Mouse (Mus musculus) Muller cell, postnatal 12 days (primary cell): Measurements from ENCODE around the gene Rps6kc1.
A peak's percentile ranks its signal among the peaks of the same experiment; 100 is the strongest.

Experiments used
- DNase-seq: peaks from one replicate; pipeline ENCODE4 v3.0.0-alpha.2; 2015; ENCODE audit errors: inconsistent ontology term

Rps6kc1 gene

DNA sequence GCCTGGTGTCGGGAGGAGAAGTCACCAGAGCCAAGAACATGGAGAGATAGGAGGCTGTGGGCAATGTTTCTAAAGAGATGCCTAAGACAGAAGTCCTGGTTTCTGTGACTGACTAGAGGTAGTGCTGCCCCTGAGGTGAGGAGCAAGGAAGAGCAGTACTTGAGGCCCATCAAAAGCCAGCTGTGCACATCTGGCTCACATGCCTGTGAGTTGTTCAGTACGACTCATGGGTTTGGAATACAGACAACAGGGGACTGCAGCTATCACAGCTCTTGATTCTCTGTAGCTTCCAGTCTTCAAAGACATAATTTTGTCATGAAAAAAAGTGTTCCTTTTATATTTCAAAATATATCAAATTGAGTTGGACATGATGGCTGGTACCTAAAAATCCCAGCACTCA is 10.5 kb downstream of the Rps6kc1 start:
- peak; percentile 16 for DNase-seq

DNA sequence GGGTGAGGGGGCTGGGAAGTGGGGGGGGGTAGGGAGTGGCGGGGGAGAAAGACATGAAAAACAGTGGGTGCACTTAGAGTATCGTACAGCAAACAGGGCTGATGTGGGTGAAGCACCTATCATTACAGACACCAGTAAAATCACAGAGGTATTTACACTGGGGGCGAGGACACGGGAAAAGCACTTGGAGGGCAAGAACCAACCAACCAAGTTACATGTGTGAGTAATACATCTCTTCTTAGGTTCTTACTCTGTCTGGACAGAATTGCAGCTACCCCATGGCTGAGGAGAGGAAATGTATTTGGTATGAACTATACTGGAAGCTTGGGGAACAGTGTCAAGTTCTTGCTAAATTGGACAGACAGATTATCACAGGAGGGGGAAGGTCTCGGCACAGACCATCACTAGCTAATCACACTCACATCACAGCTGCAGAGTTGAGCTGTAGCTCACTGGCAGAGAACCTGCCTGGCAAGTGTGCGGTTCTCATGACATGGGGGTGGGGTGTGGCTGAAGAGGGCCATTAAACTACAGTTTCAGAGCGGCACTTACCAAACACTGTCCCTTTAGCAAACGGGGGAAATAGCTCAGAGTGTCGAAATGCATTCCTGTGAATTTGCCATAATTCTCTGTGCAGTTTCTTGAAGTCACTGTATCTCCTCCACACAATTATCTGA is 12.5 kb downstream of the Rps6kc1 start:
- DNase-seq, result no peak

DNA sequence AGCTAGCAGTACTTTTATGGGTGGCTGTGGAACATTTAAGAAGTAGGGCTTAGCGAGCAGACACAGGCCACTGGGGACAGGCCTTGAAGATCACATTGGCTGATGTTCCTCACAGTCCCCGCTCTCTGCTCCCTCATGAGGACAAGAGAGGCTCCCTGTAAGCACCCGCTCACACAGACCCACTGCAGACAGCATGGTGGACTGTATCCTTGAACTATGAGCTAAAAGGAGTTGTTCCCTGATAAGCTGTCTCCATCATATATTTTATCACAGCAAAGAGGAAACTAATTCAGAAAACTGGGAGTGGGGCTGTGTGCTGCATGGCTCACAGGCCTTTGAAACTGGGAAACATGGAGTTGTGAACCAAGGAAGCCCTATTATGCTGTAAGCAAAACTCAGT is 13.4 kb downstream of the Rps6kc1 start:
- DNase-seq, result no peak

DNA sequence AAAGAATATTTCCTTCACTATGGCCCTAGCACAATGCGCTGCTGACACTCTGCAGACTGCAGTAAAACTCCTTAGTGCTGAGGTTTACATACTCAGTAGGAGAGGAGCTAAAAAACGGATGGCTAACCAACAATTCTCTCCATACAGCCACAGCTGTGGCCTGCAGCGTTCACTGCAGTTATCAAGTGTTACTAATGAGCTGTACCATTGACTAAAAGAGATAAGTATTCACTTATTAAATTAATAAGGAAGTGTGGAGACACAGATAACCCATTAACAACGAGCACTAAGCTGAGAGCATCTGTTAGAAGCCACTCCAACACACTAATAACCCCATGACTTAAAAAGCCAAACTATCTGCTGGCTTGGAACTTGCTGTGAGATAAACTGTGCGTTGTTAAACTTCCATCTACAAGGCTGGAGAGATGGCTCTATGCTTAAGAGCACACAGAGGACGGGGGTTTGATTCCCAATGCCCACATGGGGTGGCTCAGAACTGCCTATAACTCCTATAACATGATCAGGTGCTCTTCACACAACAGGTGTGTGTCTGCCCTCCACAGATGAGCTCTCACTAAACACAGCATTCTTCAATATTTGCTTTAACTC is 17.9 kb downstream of the Rps6kc1 start:
- no peak for DNase-seq

DNA sequence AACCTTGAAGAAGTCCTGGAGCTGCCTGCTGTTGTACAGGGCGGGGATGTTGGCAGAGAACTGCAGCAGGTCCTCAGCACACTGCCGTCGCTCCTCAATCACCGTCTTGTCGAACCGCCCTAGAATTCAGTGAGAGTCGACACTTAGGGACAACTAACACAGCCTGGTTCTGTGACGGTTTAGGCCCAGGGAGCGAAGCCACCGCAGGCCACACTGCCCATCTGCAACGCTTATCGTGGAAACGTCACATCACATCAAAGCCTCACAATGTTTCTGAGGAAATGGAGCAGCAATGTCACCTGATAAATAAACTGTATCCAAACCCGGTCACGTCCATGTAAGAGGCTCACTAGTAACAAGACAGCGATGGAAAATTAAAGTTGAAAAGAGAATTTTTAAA is 22.9 kb downstream of the Rps6kc1 start:
- no peak for DNase-seq

DNA sequence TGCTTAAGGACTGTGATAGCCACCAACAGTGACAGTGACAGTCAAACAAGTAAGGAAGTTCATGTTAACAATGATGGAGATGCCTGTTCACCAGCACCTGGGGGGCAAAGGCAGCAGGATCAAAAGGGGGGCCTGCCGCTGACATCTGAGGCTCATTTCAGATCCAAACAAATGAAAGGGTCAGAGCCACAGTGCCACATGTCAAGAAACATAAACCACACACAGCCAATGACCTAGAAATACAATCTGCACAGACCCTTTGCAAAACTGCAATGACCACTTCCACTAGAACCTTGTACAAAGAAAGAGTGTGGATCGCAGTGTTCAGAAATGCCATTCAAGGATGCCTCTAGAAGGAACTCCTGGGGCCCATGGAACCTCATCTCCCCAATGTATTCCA is 23.5 kb downstream of the Rps6kc1 start:
- peak; percentile 14 for DNase-seq

DNA sequence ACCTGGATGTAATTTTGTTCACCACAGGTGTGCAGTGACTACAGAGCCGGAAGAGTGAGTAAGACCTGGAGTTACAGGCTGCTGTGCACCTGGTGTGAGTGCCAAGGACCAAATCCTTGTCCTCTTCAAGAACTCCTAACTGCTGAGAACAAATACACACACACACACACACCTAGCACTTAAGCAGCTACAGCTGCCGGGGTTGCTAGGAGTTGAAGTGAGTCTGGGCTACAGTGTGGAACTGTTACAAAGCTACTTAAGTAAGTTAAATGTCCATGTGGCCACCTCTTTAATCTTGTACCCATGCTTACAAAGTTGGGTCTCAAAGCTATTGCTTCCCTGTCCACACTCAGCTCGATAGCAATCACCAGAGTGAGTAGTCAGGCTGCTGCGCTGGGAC is 25.6 kb downstream of the Rps6kc1 start:
- no peak for DNase-seq

DNA sequence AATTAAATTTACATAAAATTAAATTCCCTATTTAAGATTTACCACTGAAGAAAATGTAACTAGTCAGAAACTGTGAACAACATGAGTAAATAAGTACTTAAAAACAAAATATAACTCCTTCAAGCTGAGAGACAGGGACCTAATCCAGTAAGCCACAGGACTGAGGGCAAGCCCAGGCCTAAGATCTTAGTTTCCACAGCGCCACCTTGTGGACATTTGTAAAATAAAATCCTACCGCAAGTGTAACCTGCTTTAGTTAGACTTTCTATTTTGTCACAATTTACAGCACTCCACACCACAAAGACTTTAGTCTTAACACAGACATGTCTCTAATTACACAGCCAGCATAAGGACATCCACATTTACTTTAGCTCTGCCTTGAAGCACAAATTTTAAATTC is 30.1 kb downstream of the Rps6kc1 start:
- DNase-seq, result peak; percentile 39

DNA sequence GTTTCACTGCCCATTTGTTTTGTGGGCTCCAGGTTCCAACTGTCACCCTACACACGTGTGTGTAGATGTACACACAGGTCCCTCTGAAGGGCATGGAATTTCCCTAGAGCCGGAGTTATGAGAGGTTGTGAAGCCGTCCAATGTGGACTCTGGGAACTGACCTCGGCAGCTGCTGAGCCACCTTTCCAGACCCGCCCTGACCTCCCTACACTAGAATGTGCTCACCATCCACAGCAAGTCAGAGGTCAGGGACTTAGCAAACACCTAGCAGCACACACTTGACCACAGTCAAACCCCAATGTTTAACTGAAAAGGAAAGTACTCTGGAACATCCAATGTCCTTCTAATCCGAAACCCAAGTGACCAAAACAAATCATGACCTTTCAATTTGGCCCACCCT is 30.9 kb downstream of the Rps6kc1 start:
- no peak for DNase-seq

DNA sequence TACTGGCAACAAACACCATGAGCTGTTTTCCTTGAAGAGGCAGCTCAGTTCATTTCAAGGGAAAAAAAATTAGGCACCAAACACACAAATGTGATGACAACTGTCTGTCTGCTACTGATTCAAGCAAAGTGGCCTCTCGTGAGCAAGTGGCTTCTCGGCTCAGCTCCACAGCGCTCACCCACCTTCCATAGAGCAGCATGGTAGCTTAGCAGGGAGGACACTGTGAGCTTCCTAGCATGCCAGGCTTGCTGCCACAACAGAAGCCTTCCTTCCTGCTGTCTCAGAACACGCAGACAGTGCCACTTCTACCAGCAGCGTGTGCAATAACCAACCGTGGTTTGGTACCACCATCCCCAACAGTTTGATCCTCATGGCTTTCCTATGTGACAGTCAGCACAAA is 35.8 kb downstream of the Rps6kc1 start:
- DNase-seq, result no peak

DNA sequence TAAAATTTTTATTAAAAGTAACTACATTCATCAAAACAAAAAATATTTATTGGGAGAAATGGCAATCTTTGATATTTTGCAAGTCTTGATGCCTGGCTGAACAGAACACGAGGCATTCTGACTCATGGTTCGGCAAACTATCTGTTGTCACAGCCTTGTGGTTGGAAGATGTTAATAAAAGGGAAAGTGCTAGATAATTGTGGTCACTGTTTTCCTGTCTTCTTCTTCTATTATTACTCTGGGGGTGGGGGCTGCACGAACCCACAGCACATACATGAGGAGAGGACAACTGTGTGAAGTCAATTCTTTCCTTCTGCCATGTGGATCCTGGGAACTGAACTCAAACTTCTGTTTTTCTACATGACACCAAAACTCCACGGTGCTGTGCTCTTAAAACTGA is 36.5 kb downstream of the Rps6kc1 start:
- peak; percentile 47 for DNase-seq

DNA sequence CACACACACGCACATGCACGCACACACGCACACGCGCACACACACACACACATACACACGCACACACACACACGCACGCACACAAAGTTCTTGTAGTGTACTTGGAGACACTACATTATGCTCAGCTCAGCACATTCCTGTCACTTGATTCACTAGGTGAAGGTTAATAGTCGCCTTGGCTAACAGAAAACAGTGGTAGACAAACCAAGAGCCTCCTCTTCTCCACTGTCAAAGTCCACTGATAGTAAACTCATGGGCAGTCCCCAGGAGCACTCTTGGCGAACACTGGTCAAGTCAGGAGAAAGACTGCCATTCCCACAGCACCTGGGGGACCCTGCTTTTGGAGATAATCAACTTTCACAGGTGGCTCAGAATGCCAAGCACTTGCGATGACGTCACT is 40.5 kb downstream of the Rps6kc1 start:
- DNase-seq, result no peak

DNA sequence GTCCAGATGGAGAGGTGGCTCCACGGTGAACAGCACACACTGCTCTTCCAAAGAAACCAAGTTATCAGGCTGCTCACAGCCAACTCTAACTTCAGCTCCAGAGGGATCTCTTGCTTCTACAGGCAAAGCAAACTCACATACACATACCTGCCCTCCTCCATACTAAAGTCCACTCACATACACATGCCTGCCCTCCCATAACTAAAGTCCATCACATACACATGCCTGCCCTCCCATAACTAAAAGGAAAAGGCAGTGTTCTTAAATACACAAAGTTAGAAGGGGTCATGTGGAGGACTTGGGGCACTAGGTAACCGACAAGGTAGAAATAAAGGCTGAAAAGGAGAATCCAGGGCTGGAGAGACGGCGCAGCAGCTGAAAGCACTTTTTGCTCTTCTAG is 41.6 kb downstream of the Rps6kc1 start:
- DNase-seq, result no peak

DNA sequence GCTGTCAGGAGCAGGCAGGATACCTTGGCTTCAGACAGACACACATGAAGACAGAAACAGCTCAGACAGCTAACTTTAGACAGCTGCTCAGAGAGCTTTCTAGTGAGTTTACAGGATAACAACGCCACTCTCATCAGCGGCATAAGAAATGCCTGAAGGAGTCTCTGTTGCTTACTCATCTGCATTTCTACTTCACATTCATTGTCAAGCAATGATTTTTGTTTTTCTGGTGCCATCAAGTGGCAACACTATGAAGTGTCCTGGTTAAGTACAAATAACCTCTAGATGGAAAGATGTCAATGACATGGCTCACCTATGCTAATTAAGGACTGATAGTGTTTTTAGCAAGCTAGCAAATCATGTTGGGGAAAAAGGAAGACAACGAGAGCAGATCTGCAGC is 42.8 kb downstream of the Rps6kc1 start:
- peak; percentile 39 for DNase-seq

DNA sequence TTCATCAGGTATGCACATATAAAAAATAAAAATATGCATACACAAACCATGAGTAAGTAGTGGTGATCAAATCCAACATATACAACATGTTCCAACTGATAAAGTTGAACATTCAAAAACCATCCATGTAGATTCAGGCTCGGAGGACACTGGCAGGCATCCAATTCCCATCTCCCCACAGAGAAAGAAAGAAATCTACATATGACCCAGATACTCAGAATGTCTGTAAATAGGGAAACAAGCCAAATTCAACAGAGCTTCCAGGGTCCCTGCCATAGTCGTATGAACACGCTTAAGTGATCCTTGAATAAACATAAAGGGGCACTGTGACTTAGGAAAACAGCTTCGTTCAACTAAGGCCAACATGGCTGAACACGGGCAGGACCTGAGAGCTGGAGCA is 49.9 kb downstream of the Rps6kc1 start:
- peak; percentile 59 for DNase-seq

DNA sequence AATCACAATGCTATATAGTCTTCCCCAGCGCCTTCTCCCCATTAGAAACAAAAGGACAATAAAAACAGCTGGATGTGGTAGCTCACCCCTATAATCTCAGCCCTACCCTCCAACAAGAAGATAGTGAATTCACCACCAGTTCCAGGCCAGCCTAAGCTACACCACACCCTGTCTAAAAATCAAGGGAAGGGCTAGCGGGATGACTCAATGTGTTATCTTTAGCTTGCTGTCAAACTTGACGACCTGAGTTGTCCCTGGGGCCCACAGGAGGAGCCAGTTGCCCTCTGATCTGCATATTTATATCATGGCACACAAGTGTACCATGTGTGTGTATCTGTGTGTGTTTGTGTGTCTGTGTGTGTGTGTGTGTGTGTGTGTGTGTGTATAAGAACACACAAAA is 57.1 kb downstream of the Rps6kc1 start:
- DNase-seq, result no peak

DNA sequence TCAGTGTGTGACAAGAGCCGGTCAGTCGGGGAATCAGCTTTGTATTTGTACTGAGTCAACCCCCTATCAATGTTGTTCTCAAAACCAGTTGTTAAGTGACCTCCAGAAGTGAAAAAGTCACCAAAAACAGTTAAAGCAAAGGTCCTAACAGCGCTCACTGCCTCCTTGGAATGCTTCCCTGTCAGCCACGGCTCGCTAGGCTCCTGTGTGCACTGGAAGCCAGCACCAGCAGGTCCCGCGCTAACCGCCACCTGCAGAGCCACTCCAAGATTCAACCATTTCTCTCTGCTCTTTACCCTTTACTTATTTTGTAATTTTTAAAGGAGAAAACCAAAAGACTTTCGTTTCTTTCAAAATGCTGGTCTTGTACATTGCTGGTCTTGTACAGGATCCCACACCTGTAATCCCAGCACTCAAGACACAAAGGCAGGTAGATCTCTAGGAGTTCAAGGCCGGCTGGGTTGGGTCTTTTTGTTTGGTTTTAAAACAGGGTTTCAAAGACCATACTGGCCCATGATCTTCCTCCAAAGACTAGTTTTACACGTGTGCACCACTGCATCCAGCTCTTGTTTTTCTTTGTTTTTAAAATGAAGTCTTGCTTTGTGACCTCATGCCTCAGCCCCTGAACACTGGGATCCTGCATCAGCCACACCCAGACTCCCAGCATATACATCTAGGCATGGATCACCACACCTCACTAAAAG is 62.3 kb downstream of the Rps6kc1 start:
- no peak for DNase-seq

DNA sequence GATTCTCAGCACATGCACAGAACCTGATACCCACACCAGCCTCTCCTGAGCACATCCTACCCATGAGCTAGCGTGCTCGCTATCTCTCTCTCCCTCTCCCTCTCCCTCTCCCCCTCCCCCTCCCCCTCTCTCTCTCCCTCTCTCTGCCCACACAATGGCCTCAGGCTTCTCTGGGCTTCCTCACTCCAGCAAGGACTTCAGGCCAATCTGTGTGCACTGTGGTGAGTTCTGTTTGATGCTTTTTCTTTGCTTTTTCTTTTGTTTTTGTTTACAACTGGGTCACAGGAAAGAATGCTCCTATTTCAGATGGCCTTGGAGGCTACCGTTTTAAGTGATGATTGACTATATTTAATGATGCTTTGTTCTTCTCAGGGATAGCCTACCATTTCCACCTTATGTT is 62.9 kb downstream of the Rps6kc1 start:
- peak; percentile 35 for DNase-seq

DNA sequence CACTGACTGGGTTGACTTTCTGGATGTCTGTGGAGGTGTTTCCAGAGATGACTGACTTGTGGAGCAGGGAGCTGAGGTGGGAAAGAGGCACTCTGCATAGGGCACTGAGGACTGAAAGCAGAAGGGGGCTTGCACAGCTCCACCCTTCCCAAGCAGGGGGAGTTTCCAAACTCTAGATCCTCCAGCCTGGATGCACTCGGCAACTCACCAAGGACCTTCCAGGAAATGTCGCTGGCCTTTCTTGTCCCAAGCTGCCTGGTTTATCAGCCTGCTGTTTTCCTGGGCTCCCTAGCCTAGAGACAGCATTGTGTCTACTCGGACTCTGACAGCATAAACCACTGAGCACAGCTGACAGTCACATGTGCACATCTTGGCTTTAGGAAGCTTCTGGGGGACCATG is 64.6 kb downstream of the Rps6kc1 start:
- DNase-seq, result no peak

DNA sequence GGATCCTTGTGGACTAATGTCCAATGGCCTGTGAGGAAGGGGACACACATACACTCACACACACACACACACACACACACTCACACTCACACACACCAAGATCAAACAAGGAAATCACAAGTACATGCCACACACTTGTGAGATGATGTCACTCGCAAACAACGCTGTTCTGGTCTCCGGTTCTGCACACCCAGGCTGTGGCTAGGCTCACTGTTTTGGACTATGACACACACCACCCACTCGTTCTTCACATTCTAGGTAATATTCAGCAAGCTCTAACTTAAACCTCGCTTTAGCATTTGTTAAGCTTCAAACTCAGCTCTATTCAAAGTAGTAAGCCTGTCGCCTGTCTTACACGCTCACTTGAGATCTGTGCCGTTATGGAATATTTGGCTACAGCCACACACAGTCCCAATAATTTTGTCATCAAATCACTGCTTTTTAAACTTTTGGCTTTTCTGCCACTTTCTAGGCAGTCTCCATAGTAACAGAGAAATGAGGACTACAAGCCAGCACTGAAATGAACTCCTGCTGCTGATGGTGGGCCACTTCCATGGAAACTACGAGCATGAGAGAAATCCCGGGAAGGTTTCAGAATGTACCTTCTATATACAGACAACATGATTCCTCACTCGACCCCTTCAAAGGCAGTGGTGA is 65.4 kb downstream of the Rps6kc1 start:
- no peak for DNase-seq

DNA sequence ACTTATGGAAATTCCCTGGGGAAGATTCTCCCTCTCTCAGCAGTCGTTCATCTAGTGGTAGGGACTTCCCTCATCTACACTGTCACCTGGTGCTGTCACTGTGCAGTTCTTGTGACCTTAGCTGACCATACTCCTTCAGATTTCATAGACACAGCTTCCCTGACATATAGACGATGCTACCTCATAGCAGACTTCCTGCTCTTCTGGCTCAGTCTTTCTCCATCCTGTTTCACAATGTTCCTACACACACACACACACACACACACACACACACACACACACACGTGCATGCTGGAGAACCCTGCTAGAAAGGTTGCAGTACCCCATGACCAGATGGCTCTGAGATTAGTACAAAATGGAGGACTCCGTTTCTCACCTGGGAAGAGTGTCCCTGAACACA is 66.2 kb downstream of the Rps6kc1 start:
- DNase-seq, result no peak

DNA sequence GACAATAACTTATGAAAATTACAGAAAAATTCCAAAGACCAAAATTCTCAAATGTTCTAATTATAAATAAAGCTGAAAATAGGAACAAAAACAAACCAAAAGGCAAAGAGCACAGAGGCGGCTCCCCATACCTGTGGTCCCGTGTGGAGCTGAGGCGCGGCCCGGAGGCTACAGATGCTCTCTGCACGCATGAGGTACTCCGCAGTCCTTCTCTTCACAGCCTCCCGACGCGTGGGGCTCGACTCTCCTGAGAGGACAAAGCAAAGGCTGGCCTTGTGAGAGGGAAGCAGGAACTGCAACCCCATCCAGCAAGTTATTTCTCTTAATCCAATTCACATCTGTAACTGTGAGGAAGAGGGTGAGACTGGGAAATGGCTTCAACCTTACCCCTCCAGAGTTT is 67.2 kb downstream of the Rps6kc1 start:
- DNase-seq, result no peak

DNA sequence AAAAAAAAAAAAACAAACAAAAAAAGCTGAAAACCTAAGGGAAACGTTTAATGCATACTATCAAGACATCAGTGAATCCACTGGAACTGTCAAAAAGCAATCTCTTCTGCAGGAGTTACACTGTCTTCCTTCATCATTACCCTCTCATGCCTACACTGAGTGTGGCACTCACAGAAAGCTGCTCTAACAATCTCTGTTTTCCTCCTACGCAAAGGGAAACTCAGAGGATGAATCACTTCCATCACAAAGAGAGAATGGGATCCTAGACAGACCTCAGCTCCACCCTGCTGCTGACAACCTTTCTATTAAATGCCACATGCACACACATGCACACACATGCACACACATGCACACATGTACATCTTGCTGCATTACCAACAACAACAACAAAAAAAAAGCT is 75.5 kb downstream of the Rps6kc1 start:
- DNase-seq, result no peak
